17 mouse cellular contexts compared by ENCODE assay signal in genomic region chr1:38417196-38417595, GRCm38 (mm10).
DNase-seq lines count a peak whose midpoint lies in the region; ATAC-seq and TF ChIP-seq lines count a peak whose summit lies in the region.
"Had no signal": no experiment of that assay in that cellular context is flagged by ENCODE, and none has a peak within 500 bp of the region (broad histone marks: within the 10 kb centered on the region; RNA-seq: fewer than 3 reads in every experiment).

No protein-coding gene starts in this region.

- no peak for TF ChIP-seq POLR2A in thymus, adult 2 months (IDR thresholded peaks at IDR 0.05; ENCODE audit: control insufficient read depth, extremely low read depth, insufficient read depth, low read length, poor library complexity)

- WGBS in limb, embryonic 12.5 days = 28% methylated on average over 12 of the region's 12 CpGs
- WGBS in limb, embryonic 10.5 days = 38% methylated on average over 12 of the region's 12 CpGs
- WGBS in forebrain, embryonic 15.5 days = 17% methylated on average over 12 of the region's 12 CpGs
- WGBS in hindbrain, embryonic 13.5 days = 44% methylated on average over 12 of the region's 12 CpGs
- 26% methylated on average over 12 of the region's 12 CpGs for WGBS in neural tube, embryonic 13.5 days
- 92% methylated on average over 12 of the region's 12 CpGs for WGBS in thymus, adult 2 months

- ATAC-seq in limb, embryonic 12.5 days (ENCODE audit: insufficient number of reproducible peaks, insufficient read depth, low FRiP score, low TSS enrichment, low read depth) = no peak
- ATAC-seq in forebrain, embryonic 15.5 days (replicated peaks) = no peak
- 0 out of 2 replicates have a peak, but pooled peaks have one; percentile 44 for ATAC-seq in hindbrain, embryonic 13.5 days (ENCODE audit: low FRiP score)
- peak; percentile 77 for ATAC-seq in neural tube, embryonic 13.5 days (ENCODE audit: low read depth)
- ATAC-seq: liver, embryonic 12.5 days; Patski had no signal

- H3K4me3 ChIP-seq in limb, embryonic 12.5 days (replicated peaks) = no peak overlapping the region
- H3K4me3 ChIP-seq in limb, embryonic 10.5 days = no peak overlapping the region
- no peak overlapping the region for H3K4me3 ChIP-seq in forebrain, embryonic 15.5 days
- no peak overlapping the region for H3K4me3 ChIP-seq in hindbrain, embryonic 13.5 days
- no peak overlapping the region for H3K4me3 ChIP-seq in neural tube, embryonic 13.5 days
- H3K4me3 ChIP-seq in thymus, adult 2 months (ENCODE audit: control insufficient read depth, insufficient read depth, low read length) = no peak overlapping the region
- H3K4me3 ChIP-seq: liver, embryonic 12.5 days; lung, embryonic 15.5 days; stomach, embryonic 15.5 days had no signal

- no peak overlapping the region for H3K9ac ChIP-seq in limb, embryonic 12.5 days (replicated peaks)
- no peak overlapping the region for H3K9ac ChIP-seq in forebrain, embryonic 15.5 days (replicated peaks)
- H3K9ac ChIP-seq in hindbrain, embryonic 13.5 days = no peak overlapping the region
- no peak overlapping the region for H3K9ac ChIP-seq in neural tube, embryonic 13.5 days
- H3K9ac ChIP-seq: liver, embryonic 12.5 days; lung, embryonic 15.5 days; stomach, embryonic 15.5 days had no signal

- no peak for DNase-seq in limb, embryonic 10.5 days (ENCODE audit: low spot score)
- DNase-seq in thymus, adult 2 months = no peak
- no peak for DNase-seq in embryo, embryonic 10 days (ENCODE audit: low spot score)
- DNase-seq: cerebellum, adult 9-11 months; embryo, embryonic 11 days; gastrocnemius, postnatal 10 days; heart, postnatal 14 days; right cerebral cortex, postnatal 14 days had no signal

- no peaks in the 10 kb centered on the region for H3K27me3 ChIP-seq in limb, embryonic 12.5 days
- H3K27me3 ChIP-seq in limb, embryonic 10.5 days (ENCODE audit: low read depth, poor library complexity, severe bottlenecking) = no peaks in the 10 kb centered on the region
- no peaks in the 10 kb centered on the region for H3K27me3 ChIP-seq in forebrain, embryonic 15.5 days
- H3K27me3 ChIP-seq in hindbrain, embryonic 13.5 days = no peaks in the 10 kb centered on the region
- H3K27me3 ChIP-seq in neural tube, embryonic 13.5 days = no peaks in the 10 kb centered on the region
- no peaks in the 10 kb centered on the region for H3K27me3 ChIP-seq in thymus, adult 2 months (ENCODE audit: control insufficient read depth, insufficient read depth, low read length)
- H3K27me3 ChIP-seq: liver, embryonic 12.5 days; lung, embryonic 15.5 days; Patski; stomach, embryonic 15.5 days had no signal

- H3K4me2 ChIP-seq in limb, embryonic 12.5 days = peak overlapping the region; percentile 19; the same call in 1 of the 2 replicates
- H3K4me2 ChIP-seq in forebrain, embryonic 15.5 days (replicated peaks) = 0 out of 2 replicates have a peak overlapping the region, but pooled peaks have one; percentile 7
- no peak overlapping the region for H3K4me2 ChIP-seq in hindbrain, embryonic 13.5 days
- peak overlapping the region; percentile 25; the same call in 1 of the 2 replicates for H3K4me2 ChIP-seq in neural tube, embryonic 13.5 days
- H3K4me2 ChIP-seq: liver, embryonic 12.5 days; lung, embryonic 15.5 days; stomach, embryonic 15.5 days had no signal

- peaks cover 3% of the 10 kb centered on the region; the same call in 1 of the 2 replicates for H3K36me3 ChIP-seq in limb, embryonic 12.5 days
- 0 out of 2 replicates have a peak, but pooled peaks cover 11% of the 10 kb centered on the region for H3K36me3 ChIP-seq in limb, embryonic 10.5 days
- H3K36me3 ChIP-seq in forebrain, embryonic 15.5 days = no peaks in the 10 kb centered on the region
- H3K36me3 ChIP-seq in hindbrain, embryonic 13.5 days = no peaks in the 10 kb centered on the region
- no peaks in the 10 kb centered on the region for H3K36me3 ChIP-seq in neural tube, embryonic 13.5 days
- H3K36me3 ChIP-seq in thymus, adult 2 months (ENCODE audit: control insufficient read depth, insufficient read depth, low read length) = no peaks in the 10 kb centered on the region
- H3K36me3 ChIP-seq: liver, embryonic 12.5 days; lung, embryonic 15.5 days; stomach, embryonic 15.5 days had no signal

- TF ChIP-seq CTCF in thymus, adult 2 months (IDR thresholded peaks at IDR 0.05; ENCODE audit: borderline replicate concordance, control insufficient read depth, extremely low read depth, insufficient read depth, low read length, poor library complexity) = no peak

- H3K27ac ChIP-seq in limb, embryonic 12.5 days = no peak overlapping the region
- H3K27ac ChIP-seq in limb, embryonic 10.5 days = no peak overlapping the region; the same call in 1 of the 2 replicates
- peak overlapping the region; percentile 88 for H3K27ac ChIP-seq in forebrain, embryonic 15.5 days (replicated peaks)
- peak overlapping the region; percentile 83 for H3K27ac ChIP-seq in hindbrain, embryonic 13.5 days
- peak overlapping the region; percentile 84 for H3K27ac ChIP-seq in neural tube, embryonic 13.5 days (replicated peaks)
- no peak overlapping the region for H3K27ac ChIP-seq in thymus, adult 2 months (ENCODE audit: control insufficient read depth, insufficient read depth, low read length)
- H3K27ac ChIP-seq: liver, embryonic 12.5 days; lung, embryonic 15.5 days; macrophage; stomach, embryonic 15.5 days had no signal

- no peaks in the 10 kb centered on the region for H3K9me3 ChIP-seq in limb, embryonic 12.5 days
- no peaks in the 10 kb centered on the region for H3K9me3 ChIP-seq in limb, embryonic 10.5 days (replicated peaks)
- no peaks in the 10 kb centered on the region for H3K9me3 ChIP-seq in forebrain, embryonic 15.5 days
- no peaks in the 10 kb centered on the region for H3K9me3 ChIP-seq in hindbrain, embryonic 13.5 days
- H3K9me3 ChIP-seq in neural tube, embryonic 13.5 days = no peaks in the 10 kb centered on the region
- H3K9me3 ChIP-seq: liver, embryonic 12.5 days; lung, embryonic 15.5 days; stomach, embryonic 15.5 days had no signal

- peaks cover 24% of the 10 kb centered on the region for H3K4me1 ChIP-seq in limb, embryonic 12.5 days (replicated peaks)
- peaks cover 32% of the 10 kb centered on the region for H3K4me1 ChIP-seq in limb, embryonic 10.5 days
- peaks cover 20% of the 10 kb centered on the region for H3K4me1 ChIP-seq in forebrain, embryonic 15.5 days
- peaks cover 31% of the 10 kb centered on the region for H3K4me1 ChIP-seq in hindbrain, embryonic 13.5 days (replicated peaks)
- H3K4me1 ChIP-seq in neural tube, embryonic 13.5 days (replicated peaks) = peaks cover 34% of the 10 kb centered on the region
- H3K4me1 ChIP-seq in thymus, adult 2 months (replicated peaks; ENCODE audit: control insufficient read depth, insufficient read depth, low read length) = no peaks in the 10 kb centered on the region
- H3K4me1 ChIP-seq: liver, embryonic 12.5 days; lung, embryonic 15.5 days; stomach, embryonic 15.5 days had no signal

Comparison
In these comparisons a context has a peak if more than half of its experiments do, and no peak if none do; other contexts are left out.
1. ATAC-seq: peak in hindbrain, embryonic 13.5 days (single experiment) and neural tube, embryonic 13.5 days (single experiment); none in limb, embryonic 12.5 days (single experiment) and forebrain, embryonic 15.5 days (single experiment).
2. H3K27ac ChIP-seq: peak in forebrain, embryonic 15.5 days (single experiment), hindbrain, embryonic 13.5 days (single experiment) and neural tube, embryonic 13.5 days (single experiment); none in limb, embryonic 12.5 days (single experiment), limb, embryonic 10.5 days (single experiment) and thymus, adult 2 months (single experiment).